Mouse (Mus musculus): ENCODE data around the gene Rdh12.

The Rdh12 gene

GRCm38 (mm10) chr12:79253294-79254053, 44.8 kb downstream of the Rdh12 start:
- no peak for DNase-seq

GRCm38 (mm10) chr12:79254975-79255374, 46.3 kb downstream of the Rdh12 start:
- no peak for DNase-seq

GRCm38 (mm10) chr12:79260154-79260553, 51.4 kb downstream of the Rdh12 start:
- no peak for DNase-seq

GRCm38 (mm10) chr12:79261035-79261434, 52.3 kb downstream of the Rdh12 start:
- DNase-seq = peak in 1 of 2 experiments; percentile 9
